ENCODE assay signal across 10 mouse cellular contexts in the genomic region with DNA sequence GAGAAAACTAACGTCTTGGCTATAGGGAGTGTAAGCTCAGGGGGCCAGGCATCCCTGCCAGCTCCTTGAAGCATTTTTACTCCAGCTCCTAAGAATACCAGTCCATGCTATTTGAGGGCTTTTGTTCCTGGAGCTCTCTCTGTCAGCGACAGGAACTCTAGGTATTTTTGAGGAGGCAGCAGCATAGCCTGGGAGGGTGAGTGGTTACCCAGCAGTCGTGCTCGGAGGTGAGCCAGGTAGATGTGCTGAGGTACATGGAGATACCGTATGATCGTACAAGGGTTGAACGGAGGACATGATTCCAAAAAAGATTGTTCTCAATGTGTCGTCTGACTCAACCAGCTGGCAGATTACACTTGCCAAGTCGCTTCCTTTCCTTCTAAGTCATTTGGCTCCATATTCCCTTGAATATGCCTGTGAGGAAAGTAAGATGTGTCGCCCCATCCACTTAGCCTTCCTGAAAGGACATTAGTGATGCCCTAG.
DNase-seq lines count a peak whose midpoint lies in the region; ATAC-seq and TF ChIP-seq lines count a peak whose summit lies in the region.
"Had no signal": no experiment of that assay in that cellular context is flagged by ENCODE, and none has a peak within 500 bp of the region (broad histone marks: within the 10 kb centered on the region; RNA-seq: fewer than 3 reads in every experiment).

No protein-coding gene starts in this region.

- TF ChIP-seq CTCF in brain, embryonic 14.5 days (IDR thresholded peaks at IDR 0.05; ENCODE audit: borderline replicate concordance, extremely low read depth, insufficient read depth, insufficient read length) = no peak

- no peak for TF ChIP-seq POLR2A in brain, embryonic 14.5 days (IDR thresholded peaks at IDR 0.05; ENCODE audit: borderline replicate concordance, extremely low read depth, insufficient read depth, insufficient read length, poor library complexity, severe bottlenecking)

- ATAC-seq in granulocyte monocyte progenitor cell, adult 5-6 weeks (replicated peaks; ENCODE audit: poor library complexity, severe bottlenecking) = no peak
- ATAC-seq: activated CD4-positive, CD25-positive, alpha-beta regulatory T cell, adult 4 months had no signal

- DNase-seq in brain, embryonic 14.5 days (ENCODE audit: low read depth) = peak; percentile 59
- peak; percentile 67 for DNase-seq in cerebellum, adult 11-12 months
- peak; percentile 60 to 78 for DNase-seq in frontal cortex, postnatal 36 days (ENCODE audit: low spot score in 2 of 2)
- DNase-seq in right cerebral cortex, adult 18-20 months = peak; percentile 49
- no peak for DNase-seq in adrenal gland, postnatal 36 days
- DNase-seq in spleen, postnatal 10 days (ENCODE audit: low spot score in 2 of 2) = no peak
- DNase-seq: kidney, adult 8-10 months; lung, adult 2 months had no signal

Comparison
In these comparisons a context has a peak if more than half of its experiments do, and no peak if none do; other contexts are left out.
1. DNase-seq: peak in brain, embryonic 14.5 days (single experiment), cerebellum, adult 11-12 months (single experiment), frontal cortex, postnatal 36 days (2 of 2) and right cerebral cortex, adult 18-20 months (single experiment); none in adrenal gland, postnatal 36 days (0 of 2) and spleen, postnatal 10 days (0 of 2).